Mouse (Mus musculus): Measurements from ENCODE around the gene Kdm4a. TPM values are rescaled to one million over a fixed set of nuclear protein-coding genes. Genes with fewer than 3 reads are reported as not detected.
A peak's percentile ranks its signal among the peaks of the same experiment; 100 is the strongest.

Gene Kdm4a
- polyA plus RNA-seq, 1 experiment from 2014 or later: 47.3 TPM

DNA sequence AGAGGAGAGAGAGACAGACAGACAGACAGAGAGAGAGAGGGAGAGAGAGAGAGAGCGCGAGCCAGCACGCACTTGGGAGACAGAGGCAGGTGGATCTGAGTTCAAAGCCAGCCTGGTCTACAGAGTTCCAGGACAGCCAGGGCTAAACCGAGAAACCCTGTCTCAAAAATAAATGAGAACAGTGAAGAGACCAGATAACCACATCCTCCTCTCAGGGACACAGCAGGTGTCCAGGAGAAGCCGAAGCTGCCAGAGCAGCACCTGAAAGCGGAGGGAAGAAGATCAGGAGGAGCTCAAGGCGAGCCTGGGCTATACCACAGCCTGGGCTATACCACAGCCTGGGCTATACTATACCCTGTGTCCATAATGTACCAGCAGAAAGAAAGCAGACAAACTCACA, 29.0 kb downstream of the Kdm4a start:
- no peak for ATAC-seq (ENCODE audit: low read depth)
- no peak overlapping the region for H3K27ac ChIP-seq (replicated peaks)
- 94% methylated on average over 7 of the region's 7 CpGs for WGBS
- no peak overlapping the region for H3K4me3 ChIP-seq
- H3K9me3 ChIP-seq: no peaks in the 10 kb centered on the region
- H3K4me2 ChIP-seq: no peak overlapping the region
- no peak overlapping the region for H3K9ac ChIP-seq
- peaks cover 100% of the 10 kb centered on the region for H3K36me3 ChIP-seq
- no peaks in the 10 kb centered on the region for H3K27me3 ChIP-seq
- peaks cover 21% of the 10 kb centered on the region for H3K4me1 ChIP-seq (replicated peaks)

DNA sequence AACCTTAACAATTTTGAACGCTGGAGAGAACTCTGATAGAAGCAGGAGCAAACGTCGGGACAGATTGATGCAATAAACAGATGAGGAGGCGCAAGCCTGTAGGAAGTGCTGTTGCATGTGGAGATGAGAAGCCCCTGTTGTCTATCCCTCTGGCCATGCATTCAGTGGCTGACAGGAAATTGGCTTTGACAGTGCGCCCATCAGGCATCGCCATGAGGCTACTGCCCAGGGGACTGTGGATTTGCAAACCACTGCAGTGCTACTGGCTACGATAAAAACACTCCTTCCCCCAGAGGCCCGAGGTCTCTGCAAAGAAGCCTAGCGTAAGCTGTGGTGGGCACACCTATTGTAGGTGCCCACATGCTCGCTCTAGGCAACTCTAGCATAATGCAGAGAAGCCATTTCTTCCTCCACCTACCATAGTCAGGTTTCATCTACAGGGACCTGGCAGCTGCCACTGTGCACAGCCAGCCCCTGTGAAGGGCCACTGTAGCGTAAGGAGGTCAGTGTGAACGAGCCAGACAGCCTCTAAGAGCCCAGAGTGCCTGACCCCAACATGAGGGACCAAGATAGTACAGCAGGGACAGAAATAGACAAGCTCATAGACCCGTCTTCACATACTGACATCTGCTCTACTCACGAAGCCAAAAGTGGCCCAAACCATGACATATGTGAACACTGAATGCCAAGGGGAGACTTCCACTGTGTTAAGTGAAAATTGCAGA, 29.7 kb downstream of the Kdm4a start:
- Histone ChIP-seq H3K36me3 (peaks cover 100% of the 10 kb centered on the region), H3K27me3 (no peaks in the 10 kb centered on the region), H3K9me3 (no peaks in the 10 kb centered on the region), H3K4me1 (replicated peaks) (peaks cover 21% of the 10 kb centered on the region), H3K4me2 (no peak overlapping the region), H3K9ac (no peak overlapping the region), H3K4me3 (no peak overlapping the region), H3K27ac (replicated peaks) (no peak overlapping the region)
- ATAC-seq (ENCODE audit: low read depth): no peak
- WGBS: 88% methylated on average over 14 of the region's 14 CpGs

DNA sequence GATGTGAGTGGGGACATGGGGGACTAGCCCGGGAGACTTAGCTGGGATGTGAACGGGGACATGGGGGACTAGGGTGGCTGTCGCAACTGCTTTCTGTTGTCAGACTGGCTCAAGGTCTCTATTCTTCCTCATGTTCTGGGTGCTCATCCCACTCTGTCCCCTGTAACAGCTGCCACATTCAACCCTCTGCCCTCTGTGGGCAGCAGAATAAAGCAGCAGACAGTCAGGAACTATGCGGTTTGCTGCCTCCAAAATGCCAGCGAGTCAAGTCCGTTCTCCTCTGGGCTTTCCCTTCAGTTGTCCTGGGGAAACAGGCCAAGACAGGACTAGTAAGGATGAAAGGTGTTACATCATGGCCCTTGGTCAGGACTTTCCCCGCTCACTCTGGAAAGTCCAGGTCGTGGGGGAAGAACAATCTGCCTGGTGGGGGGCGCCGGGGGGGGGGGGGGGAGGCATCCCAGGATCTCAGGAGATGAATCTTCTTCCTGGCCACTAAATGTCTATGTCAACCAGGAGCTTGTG, 30.7 kb downstream of the Kdm4a start:
- 91% methylated on average over 10 of the region's 10 CpGs for WGBS
- Histone ChIP-seq H3K4me2 (no peak overlapping the region), H3K4me3 (no peak overlapping the region), H3K36me3 (peaks cover 100% of the 10 kb centered on the region), H3K9me3 (no peaks in the 10 kb centered on the region), H3K27ac (replicated peaks) (0 out of 2 replicates have a peak overlapping the region, but pooled peaks have one; percentile 78), H3K4me1 (replicated peaks) (peaks cover 21% of the 10 kb centered on the region), H3K27me3 (no peaks in the 10 kb centered on the region), H3K9ac (no peak overlapping the region)
- ATAC-seq (ENCODE audit: low read depth): no peak

GRCm38 (mm10) chr4:118148317-118148687, 31.5 kb downstream of the Kdm4a start:
- Histone ChIP-seq H3K27ac (replicated peaks) (peak overlapping the region; percentile 78), H3K4me3 (no peak overlapping the region), H3K9ac (no peak overlapping the region), H3K9me3 (no peaks in the 10 kb centered on the region), H3K27me3 (no peaks in the 10 kb centered on the region), H3K4me2 (no peak overlapping the region), H3K4me1 (replicated peaks) (peaks cover 21% of the 10 kb centered on the region), H3K36me3 (peaks cover 100% of the 10 kb centered on the region)
- ATAC-seq (ENCODE audit: low read depth): no peak
- 89% methylated on average over 10 of the region's 10 CpGs for WGBS

- no peak overlapping the region for H3K9ac ChIP-seq
- WGBS: 84% methylated on average over 19 of the region's 19 CpGs
- H3K4me3 ChIP-seq: no peak overlapping the region
- H3K27ac ChIP-seq (replicated peaks): peak overlapping the region; percentile 78
- peak; percentile 71 for ATAC-seq (ENCODE audit: low read depth)
- peaks cover 21% of the 10 kb centered on the region for H3K4me1 ChIP-seq (replicated peaks)
- H3K4me2 ChIP-seq: no peak overlapping the region
- H3K9me3 ChIP-seq: no peaks in the 10 kb centered on the region
- H3K27me3 ChIP-seq: no peaks in the 10 kb centered on the region
- peaks cover 100% of the 10 kb centered on the region for H3K36me3 ChIP-seq
These were observed 32.1 kb downstream of the Kdm4a start for GRCm38 (mm10) chr4:118147547-118148316.

DNA sequence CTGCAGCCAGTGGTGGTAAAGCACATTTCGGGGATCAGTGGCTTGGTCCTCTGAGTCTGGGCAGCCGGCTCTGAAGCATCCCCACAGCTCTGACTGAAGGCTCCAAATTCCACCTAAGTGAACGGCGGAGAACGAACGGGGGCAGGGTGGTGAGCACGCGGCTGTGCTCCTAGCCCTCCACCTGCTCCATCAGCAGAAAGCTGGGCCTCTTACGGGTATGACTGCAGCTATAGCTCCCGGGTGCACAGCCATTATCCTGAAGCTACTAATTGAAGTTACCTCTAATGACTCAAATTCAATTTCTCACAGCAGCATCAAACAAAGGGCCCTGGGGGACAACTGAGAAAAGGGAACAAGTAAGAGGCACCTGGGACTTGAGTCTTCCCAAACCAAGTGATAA, 32.8 kb downstream of the Kdm4a start:
- peaks cover 100% of the 10 kb centered on the region for H3K36me3 ChIP-seq
- peaks cover 21% of the 10 kb centered on the region for H3K4me1 ChIP-seq (replicated peaks)
- no peaks in the 10 kb centered on the region for H3K27me3 ChIP-seq
- no peaks in the 10 kb centered on the region for H3K9me3 ChIP-seq
- peak; percentile 84 for ATAC-seq (ENCODE audit: low read depth)
- H3K4me3 ChIP-seq: no peak overlapping the region
- WGBS: 70% methylated on average over 10 of the region's 10 CpGs
- no peak overlapping the region for H3K9ac ChIP-seq
- peak overlapping the region; percentile 78 for H3K27ac ChIP-seq (replicated peaks)
- H3K4me2 ChIP-seq: no peak overlapping the region

GRCm38 (mm10) chr4:118144324-118144723, 35.5 kb downstream of the Kdm4a start:
- Histone ChIP-seq H3K4me3 (no peak overlapping the region), H3K27ac (replicated peaks) (no peak overlapping the region), H3K4me2 (no peak overlapping the region), H3K9ac (no peak overlapping the region), H3K27me3 (no peaks in the 10 kb centered on the region), H3K4me1 (replicated peaks) (peaks cover 21% of the 10 kb centered on the region), H3K36me3 (peaks cover 97% of the 10 kb centered on the region), H3K9me3 (no peaks in the 10 kb centered on the region)
- no peak for ATAC-seq (ENCODE audit: low read depth)
- WGBS: 80% methylated on average over 9 of the region's 9 CpGs

DNA sequence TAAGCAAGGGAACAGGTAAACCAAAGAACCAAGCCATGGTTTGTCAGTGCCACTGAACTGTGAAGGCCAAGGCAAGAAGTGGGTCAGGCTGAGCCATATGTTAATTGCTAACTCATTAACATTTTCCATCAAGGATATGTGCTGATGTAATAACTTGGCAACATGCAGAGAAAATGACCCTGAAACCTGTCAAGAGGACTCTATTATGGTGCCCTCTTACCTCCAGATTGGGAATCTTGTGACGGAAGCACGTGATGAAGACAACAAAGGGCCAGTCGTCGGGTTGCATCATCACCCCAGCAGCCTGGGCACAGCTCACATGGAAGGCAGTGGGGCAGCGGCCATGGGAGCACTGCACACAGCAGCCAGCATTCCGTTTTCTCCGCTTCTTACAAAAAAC, 36.2 kb downstream of the Kdm4a start:
- no peaks in the 10 kb centered on the region for H3K27me3 ChIP-seq
- no peak overlapping the region for H3K9ac ChIP-seq
- no peak overlapping the region for H3K4me3 ChIP-seq
- no peak overlapping the region for H3K27ac ChIP-seq (replicated peaks)
- no peaks in the 10 kb centered on the region for H3K9me3 ChIP-seq
- no peak overlapping the region for H3K4me2 ChIP-seq
- ATAC-seq (ENCODE audit: low read depth): no peak
- H3K36me3 ChIP-seq: peaks cover 95% of the 10 kb centered on the region
- WGBS: 90% methylated on average over 7 of the region's 7 CpGs
- H3K4me1 ChIP-seq (replicated peaks): peaks cover 24% of the 10 kb centered on the region

DNA sequence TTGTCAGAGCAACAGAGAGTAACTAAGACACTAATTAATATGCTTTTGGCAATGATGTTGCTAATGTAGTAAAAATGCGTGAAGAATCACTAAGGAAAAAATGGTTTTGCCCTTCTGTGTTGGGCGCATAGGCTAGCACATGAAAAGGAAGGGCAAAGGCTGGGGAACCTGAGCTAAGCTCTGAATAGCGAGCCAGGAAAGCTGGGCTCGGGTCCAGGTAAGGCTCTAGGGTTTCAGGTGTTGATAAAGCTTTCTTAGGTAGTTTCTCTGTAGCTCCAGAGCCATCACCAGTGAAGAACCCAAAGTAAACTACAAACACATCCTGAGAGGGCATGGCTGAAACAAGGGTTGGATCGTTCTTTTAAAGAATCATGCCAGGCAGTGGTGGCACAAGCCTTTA, 38.3 kb downstream of the Kdm4a start:
- H3K4me2 ChIP-seq: no peak overlapping the region
- no peak overlapping the region for H3K27ac ChIP-seq (replicated peaks)
- no peaks in the 10 kb centered on the region for H3K27me3 ChIP-seq
- no peaks in the 10 kb centered on the region for H3K9me3 ChIP-seq
- H3K4me1 ChIP-seq (replicated peaks): peaks cover 9% of the 10 kb centered on the region
- ATAC-seq (ENCODE audit: low read depth): no peak
- H3K9ac ChIP-seq: no peak overlapping the region
- no peak overlapping the region for H3K4me3 ChIP-seq
- 94% methylated on average over 5 of the region's 5 CpGs for WGBS
- H3K36me3 ChIP-seq: peaks cover 95% of the 10 kb centered on the region

DNA sequence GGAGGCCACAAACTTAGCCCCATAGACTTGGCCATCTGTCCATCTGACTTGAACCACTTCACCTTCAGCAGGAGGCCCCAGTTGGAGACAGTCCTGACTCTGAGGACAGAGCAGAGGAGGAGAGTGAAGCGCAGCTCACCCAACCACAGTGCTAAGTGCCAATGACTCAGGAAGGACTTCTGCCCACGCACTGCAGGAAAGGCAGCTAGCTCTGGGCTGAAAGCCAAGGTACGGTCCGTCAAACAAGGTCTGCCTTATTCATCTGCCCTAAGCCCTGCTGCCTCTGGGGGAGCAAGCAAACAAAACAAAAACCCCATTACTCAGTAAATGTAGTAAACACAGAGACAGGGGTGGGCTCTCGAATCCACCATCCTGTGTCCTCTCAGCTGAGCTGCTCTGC, 41.0 kb downstream of the Kdm4a start:
- peaks cover 11% of the 10 kb centered on the region for H3K4me1 ChIP-seq (replicated peaks)
- no peak overlapping the region for H3K9ac ChIP-seq
- 59% methylated on average over 5 of the region's 5 CpGs for WGBS
- no peaks in the 10 kb centered on the region for H3K27me3 ChIP-seq
- 0 out of 2 replicates have a peak overlapping the region, but pooled peaks have one; percentile 38 for H3K27ac ChIP-seq (replicated peaks)
- H3K4me2 ChIP-seq: no peak overlapping the region
- ATAC-seq (ENCODE audit: low read depth): no peak
- no peaks in the 10 kb centered on the region for H3K9me3 ChIP-seq
- H3K4me3 ChIP-seq: no peak overlapping the region
- peaks cover 76% of the 10 kb centered on the region for H3K36me3 ChIP-seq

DNA sequence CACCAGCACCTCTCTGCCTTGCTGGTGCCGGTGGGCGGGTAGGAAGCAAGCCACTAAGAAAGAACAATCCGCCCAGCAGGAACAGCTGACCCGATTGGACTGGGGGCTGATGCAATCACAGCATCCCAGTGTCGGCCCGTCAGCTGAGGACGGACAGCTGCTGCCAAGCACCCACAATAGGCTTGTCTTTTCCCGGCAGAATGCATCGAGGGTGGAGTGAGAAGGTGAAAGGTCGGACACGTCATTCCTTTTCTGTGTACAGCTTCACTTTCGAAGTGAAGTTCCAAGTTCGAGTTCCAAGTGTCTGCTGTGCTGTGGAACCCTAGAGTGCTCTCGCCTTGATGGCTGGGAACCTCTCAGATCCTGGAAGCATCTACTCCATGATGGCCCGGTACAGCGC, 42.0 kb downstream of the Kdm4a start:
- Histone ChIP-seq H3K4me3 (no peak overlapping the region), H3K4me2 (no peak overlapping the region), H3K27ac (replicated peaks) (no peak overlapping the region), H3K9me3 (no peaks in the 10 kb centered on the region), H3K4me1 (replicated peaks) (peaks cover 22% of the 10 kb centered on the region), H3K9ac (no peak overlapping the region), H3K27me3 (no peaks in the 10 kb centered on the region), H3K36me3 (peaks cover 65% of the 10 kb centered on the region)
- no peak for ATAC-seq (ENCODE audit: low read depth)
- 85% methylated on average over 16 of the region's 16 CpGs for WGBS

- peaks cover 26% of the 10 kb centered on the region for H3K4me1 ChIP-seq (replicated peaks)
- peaks cover 60% of the 10 kb centered on the region for H3K36me3 ChIP-seq
- H3K9me3 ChIP-seq: no peaks in the 10 kb centered on the region
- no peak overlapping the region for H3K4me3 ChIP-seq
- no peaks in the 10 kb centered on the region for H3K27me3 ChIP-seq
- H3K9ac ChIP-seq: no peak overlapping the region
- 88% methylated on average over 10 of the region's 10 CpGs for WGBS
- H3K27ac ChIP-seq (replicated peaks): no peak overlapping the region
- H3K4me2 ChIP-seq: no peak overlapping the region
- ATAC-seq (ENCODE audit: low read depth): no peak
These were observed 42.5 kb downstream of the Kdm4a start for GRCm38 (mm10) chr4:118137311-118137710.
